Mouse (Mus musculus) neural tube, embryonic 15.5 days (tissue): ENCODE data around the gene Hist1h1a. TPM values are rescaled to one million over a fixed set of nuclear protein-coding genes. Genes with fewer than 3 reads are reported as not detected.
"Not testable (repeated sequence)": the region's sequence is repeated elsewhere in the genome, so short reads cannot be mapped to it uniquely, and the experiment has no call there.

Source experiments
- ATAC-seq: fragments of 200-750 bp; cut with Nextera tagmentation; 2 replicates; pipeline ENCODE4 v1.8.0; 2017; ENCODE audit warnings: mild to moderate bottlenecking, moderate TSS enrichment, moderate library complexity; ENCODE audit not compliant: low FRiP score
- H3K27ac ChIP-seq: fragments of 300-500 bp; sonication (generic); replicated peaks from 2 replicates; pipeline ENCODE4 v1.5.1; 2015; ENCODE audit warnings: mild to moderate bottlenecking, inconsistent platforms
- H3K27me3 ChIP-seq: fragments of 300-500 bp; sonication (generic); replicated peaks from 2 replicates; pipeline ENCODE4 v1.6.1; 2015; ENCODE audit warnings: inconsistent platforms
- H3K36me3 ChIP-seq: fragments of 300-500 bp; sonication (generic); 2 replicates; pipeline ENCODE4 v1.6.1; 2015; ENCODE audit warnings: inconsistent platforms
- H3K4me1 ChIP-seq: fragments of 300-500 bp; sonication (generic); 2 replicates; pipeline ENCODE4 v1.6.1; 2015; ENCODE audit warnings: inconsistent platforms
- H3K4me2 ChIP-seq: fragments of 300-500 bp; sonication (generic); 2 replicates; pipeline ENCODE4 v1.6.1; 2015; ENCODE audit warnings: inconsistent platforms, mild to moderate bottlenecking, moderate library complexity
- H3K4me3 ChIP-seq: fragments of 300-500 bp; sonication (generic); replicated peaks from 2 replicates; pipeline ENCODE4 v1.5.1; 2015; ENCODE audit warnings: mild to moderate bottlenecking, inconsistent platforms
- H3K9ac ChIP-seq: fragments of 300-500 bp; sonication (generic); replicated peaks from 2 replicates; pipeline ENCODE4 v1.6.1; 2015; ENCODE audit warnings: mild to moderate bottlenecking, inconsistent platforms
- H3K9me3 ChIP-seq: fragments of 300-500 bp; sonication (generic); replicated peaks from 2 replicates; pipeline ENCODE4 v1.6.1; 2016; ENCODE audit warnings: inconsistent platforms
- WGBS: fragments of 180-500 bp; shearing (Covaris S2); methylation state at CpG from one replicate; pipeline ENCODE4 v1.1.7; 2015; ENCODE audit warnings: mixed read lengths; 5-methylcytosine and 5-hydroxymethylcytosine counted together
- polyA plus RNA-seq: library from polyadenylated mRNA; unstranded; fragments of >200 nt; fragmentation: Nextera tagmentation; extraction: Ambion mirVana; gene quantifications from 2 replicates; pipeline ENCODE4 v1.2.1, GENCODE M21; 2015

Gene Hist1h1a
- polyA plus RNA-seq, result 0.44 and 0.60 TPM in 2 replicates

DNA sequence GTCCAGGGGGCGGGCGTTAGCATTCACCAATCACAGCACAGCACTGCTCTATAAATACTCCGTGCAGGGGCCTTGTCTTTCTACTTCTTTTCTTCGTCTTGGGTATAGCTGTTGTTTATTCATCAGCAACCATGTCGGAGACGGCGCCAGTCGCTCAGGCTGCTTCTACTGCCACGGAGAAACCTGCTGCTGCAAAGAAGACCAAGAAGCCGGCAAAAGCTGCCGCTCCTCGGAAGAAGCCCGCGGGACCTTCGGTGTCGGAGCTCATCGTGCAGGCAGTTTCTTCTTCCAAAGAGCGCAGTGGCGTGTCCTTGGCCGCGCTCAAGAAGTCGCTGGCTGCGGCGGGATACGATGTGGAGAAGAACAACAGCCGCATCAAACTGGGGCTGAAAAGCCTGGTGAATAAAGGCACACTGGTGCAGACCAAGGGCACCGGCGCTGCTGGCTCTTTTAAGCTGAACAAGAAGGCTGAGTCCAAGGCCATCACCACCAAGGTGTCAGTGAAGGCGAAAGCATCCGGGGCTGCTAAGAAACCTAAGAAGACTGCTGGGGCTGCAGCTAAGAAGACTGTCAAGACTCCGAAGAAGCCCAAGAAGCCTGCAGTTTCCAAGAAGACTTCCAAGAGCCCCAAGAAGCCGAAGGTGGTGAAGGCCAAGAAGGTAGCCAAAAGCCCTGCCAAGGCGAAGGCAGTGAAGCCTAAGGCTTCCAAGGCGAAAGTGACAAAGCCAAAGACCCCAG is at the start of gene Hist1h1a:
TSS of gene Hist1h1a (plus strand) at position 81 of the 738 bp plus-strand sequence.
- 2% methylated on average over 34 of the region's 34 CpGs for WGBS
- Histone ChIP-seq H3K36me3 (no peaks in the 10 kb centered on the region), H3K4me1 (peaks cover 32% of the 10 kb centered on the region), H3K9ac (peak within 1 kb of the TSS; percentile 56), H3K9me3 (no peaks in the 10 kb centered on the region), H3K4me2 (peak within 1 kb of the TSS; percentile 91), H3K27ac (peak within 1 kb of the TSS; percentile 82), H3K27me3 (no peaks in the 10 kb centered on the region), H3K4me3 (peak within 1 kb of the TSS; percentile 50)
- peak; percentile 75 for ATAC-seq

- 89% methylated on average over 5 of the region's 5 CpGs for WGBS
Measured at GRCm38 (mm10) chr13:23716261-23717042, 47.0 kb upstream of the Hist1h1a start.

DNA sequence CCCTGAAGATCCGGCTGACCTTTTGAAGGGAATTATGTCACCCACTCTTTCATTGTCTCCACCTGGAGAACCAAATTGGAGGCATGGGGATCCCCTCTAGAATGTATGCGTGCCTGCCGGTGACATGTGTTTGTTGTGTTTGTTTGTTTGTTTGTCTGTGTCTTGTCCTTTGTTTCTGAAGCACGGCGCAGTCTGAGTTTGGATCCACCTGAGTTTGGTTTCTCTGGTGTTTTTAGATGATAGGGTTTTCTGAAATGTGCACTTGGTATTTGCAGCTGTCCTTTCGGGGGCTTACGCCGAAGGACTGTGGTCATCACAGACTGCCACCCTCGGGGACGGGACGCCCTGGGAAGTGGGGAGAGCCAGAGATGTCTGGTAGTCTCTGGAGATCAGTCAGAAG is 46.3 kb upstream of the Hist1h1a start:
- no peaks in the 10 kb centered on the region for H3K27me3 ChIP-seq
- 61% methylated on average over 11 of the region's 11 CpGs for WGBS
- H3K36me3 ChIP-seq, result no peaks in the 10 kb centered on the region
- no peaks in the 10 kb centered on the region for H3K4me1 ChIP-seq
- no peak overlapping the region for H3K4me2 ChIP-seq
- no peak for ATAC-seq
- H3K9me3 ChIP-seq, result no peaks in the 10 kb centered on the region
- H3K27ac ChIP-seq, result no peak overlapping the region
- no peak overlapping the region for H3K9ac ChIP-seq
- H3K4me3 ChIP-seq, result no peak overlapping the region

More at GRCm38 (mm10) chr13:23716261-23717042, 47.0 kb upstream of the Hist1h1a start:
- H3K27ac ChIP-seq, result no peak overlapping the region
- no peaks in the 10 kb centered on the region for H3K9me3 ChIP-seq
- H3K27me3 ChIP-seq, result no peaks in the 10 kb centered on the region
- no peak overlapping the region for H3K9ac ChIP-seq
- H3K4me2 ChIP-seq, result no peak overlapping the region
- ATAC-seq, result no peak
- H3K4me3 ChIP-seq, result no peak overlapping the region
- no peaks in the 10 kb centered on the region for H3K4me1 ChIP-seq
- H3K36me3 ChIP-seq, result no peaks in the 10 kb centered on the region

DNA sequence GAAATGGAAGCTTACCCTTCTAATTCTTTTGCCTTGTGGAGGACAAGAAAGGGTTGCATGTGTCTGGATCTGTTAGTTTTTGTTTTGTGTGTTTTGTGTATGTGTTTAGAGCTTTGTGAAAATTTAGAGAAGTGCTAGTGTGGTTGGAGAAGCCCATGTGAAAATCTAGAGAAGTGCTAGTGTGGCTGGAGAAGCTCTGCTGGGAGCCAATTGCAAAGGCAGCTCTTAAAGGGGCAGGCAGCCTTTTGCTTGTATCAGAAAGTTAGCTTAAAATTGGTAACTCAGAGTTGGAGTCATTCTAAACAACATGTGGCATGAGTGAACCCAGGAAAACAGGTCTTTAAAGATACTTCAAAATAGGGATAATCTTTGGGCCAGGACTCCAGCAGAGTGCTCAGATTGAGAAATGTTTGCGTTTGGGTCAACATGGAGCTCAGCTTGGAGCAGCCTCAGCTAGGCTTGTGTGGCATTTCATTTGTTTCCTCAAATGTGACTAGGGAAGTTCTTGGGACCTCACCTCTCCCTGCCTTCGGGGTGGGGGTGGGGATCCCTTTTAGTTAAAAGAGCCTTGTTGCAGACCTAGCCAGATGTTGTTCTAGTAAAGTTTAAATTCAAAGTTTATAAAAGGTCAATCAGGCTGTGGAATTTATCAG is 45.7 kb upstream of the Hist1h1a start:
- not testable (repeated sequence) for H3K27ac ChIP-seq, H3K4me1 ChIP-seq, H3K9ac ChIP-seq, H3K36me3 ChIP-seq, H3K9me3 ChIP-seq, ATAC-seq, H3K4me3 ChIP-seq, H3K4me2 ChIP-seq, H3K27me3 ChIP-seq
- WGBS, result 19% methylated on average over 2 of the region's 2 CpGs

DNA sequence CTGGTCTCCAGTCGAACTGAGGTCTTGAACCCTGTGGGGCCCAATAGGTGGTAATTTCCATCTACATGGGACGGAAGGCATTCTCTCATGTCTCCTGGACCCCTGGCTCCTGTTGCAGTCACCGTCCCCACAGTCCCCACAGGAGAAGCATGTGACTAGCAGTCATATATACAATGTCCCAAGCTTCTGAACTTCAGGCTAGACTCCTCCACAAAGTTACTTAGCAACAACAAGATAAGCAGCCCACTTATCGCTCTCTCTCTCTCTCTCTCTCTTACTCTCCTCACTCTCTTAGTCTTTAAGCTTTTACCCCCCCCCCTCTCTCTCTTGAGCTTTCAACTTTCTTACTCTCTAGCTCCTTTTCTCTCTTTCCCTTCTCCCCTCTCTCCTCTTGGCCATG is 39.2 kb upstream of the Hist1h1a start:
- WGBS, result 98% methylated on average over 4 of the region's 4 CpGs
- H3K27ac ChIP-seq, result no peak overlapping the region
- H3K27me3 ChIP-seq, result no peaks in the 10 kb centered on the region
- H3K4me3 ChIP-seq, result no peak overlapping the region
- H3K9me3 ChIP-seq, result no peaks in the 10 kb centered on the region
- no peaks in the 10 kb centered on the region for H3K4me1 ChIP-seq
- ATAC-seq, result no peak
- no peak overlapping the region for H3K9ac ChIP-seq
- no peak overlapping the region for H3K4me2 ChIP-seq
- H3K36me3 ChIP-seq, result no peaks in the 10 kb centered on the region

GRCm38 (mm10) chr13:23725213-23725612 is 38.3 kb upstream of the Hist1h1a start:
- Histone ChIP-seq H3K4me3 (no peak overlapping the region), H3K27me3 (no peaks in the 10 kb centered on the region), H3K9ac (no peak overlapping the region), H3K9me3 (no peaks in the 10 kb centered on the region), H3K36me3 (no peaks in the 10 kb centered on the region), H3K4me2 (no peak overlapping the region), H3K4me1 (no peaks in the 10 kb centered on the region), H3K27ac (no peak overlapping the region)
- no peak for ATAC-seq
- 0% methylated on average over 1 of the region's 1 CpGs for WGBS

DNA sequence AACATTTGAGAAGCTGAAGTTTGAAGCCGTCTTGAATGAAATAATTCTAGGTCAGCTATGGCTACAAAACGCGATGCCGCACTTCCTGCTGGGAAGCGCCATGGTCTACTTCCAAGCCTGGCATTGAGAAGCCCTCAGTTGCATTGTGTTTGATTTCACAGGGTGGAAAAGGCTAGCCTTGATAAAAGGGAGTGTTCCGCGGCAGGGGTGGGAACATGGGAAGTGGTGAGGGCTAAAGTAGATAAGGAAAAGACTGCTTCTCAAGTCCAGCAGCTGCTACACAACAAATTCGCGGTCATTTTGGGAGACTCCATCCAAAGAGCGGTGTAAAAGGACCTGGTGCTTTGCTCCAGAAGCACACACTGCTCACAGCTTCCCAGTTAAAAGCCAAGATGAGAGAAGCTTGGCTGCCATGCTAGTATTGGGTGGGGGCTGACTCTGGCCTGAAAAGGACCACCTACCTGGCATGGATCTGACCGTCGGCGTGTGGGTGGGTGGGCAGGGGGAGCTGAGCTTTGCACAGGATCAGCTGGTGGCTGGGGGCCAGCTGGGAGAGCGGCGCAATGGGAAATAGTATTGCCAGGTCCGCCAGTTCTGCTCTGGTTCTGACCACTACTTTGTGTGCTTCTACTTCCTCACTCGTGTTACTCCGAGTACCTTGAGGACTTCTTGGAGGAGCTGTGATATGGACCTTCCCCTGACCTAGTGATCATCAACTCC is 34.8 kb upstream of the Hist1h1a start:
- Histone ChIP-seq H3K27ac (no peak overlapping the region), H3K9me3 (no peaks in the 10 kb centered on the region), H3K4me1 (no peaks in the 10 kb centered on the region), H3K36me3 (no peaks in the 10 kb centered on the region), H3K4me2 (no peak overlapping the region), H3K9ac (no peak overlapping the region), H3K4me3 (no peak overlapping the region), H3K27me3 (no peaks in the 10 kb centered on the region)
- WGBS, result 90% methylated on average over 18 of the region's 18 CpGs
- no peak for ATAC-seq

- H3K36me3 ChIP-seq, result no peaks in the 10 kb centered on the region
- H3K9me3 ChIP-seq, result no peaks in the 10 kb centered on the region
- no peak overlapping the region for H3K4me2 ChIP-seq
- H3K4me1 ChIP-seq, result no peaks in the 10 kb centered on the region
- no peak overlapping the region for H3K4me3 ChIP-seq
- H3K27ac ChIP-seq, result no peak overlapping the region
- ATAC-seq, result no peak
- no peaks in the 10 kb centered on the region for H3K27me3 ChIP-seq
- H3K9ac ChIP-seq, result no peak overlapping the region
- 92% methylated on average over 9 of the region's 9 CpGs for WGBS
Measured at GRCm38 (mm10) chr13:23729192-23729525, 34.3 kb upstream of the Hist1h1a start.

DNA sequence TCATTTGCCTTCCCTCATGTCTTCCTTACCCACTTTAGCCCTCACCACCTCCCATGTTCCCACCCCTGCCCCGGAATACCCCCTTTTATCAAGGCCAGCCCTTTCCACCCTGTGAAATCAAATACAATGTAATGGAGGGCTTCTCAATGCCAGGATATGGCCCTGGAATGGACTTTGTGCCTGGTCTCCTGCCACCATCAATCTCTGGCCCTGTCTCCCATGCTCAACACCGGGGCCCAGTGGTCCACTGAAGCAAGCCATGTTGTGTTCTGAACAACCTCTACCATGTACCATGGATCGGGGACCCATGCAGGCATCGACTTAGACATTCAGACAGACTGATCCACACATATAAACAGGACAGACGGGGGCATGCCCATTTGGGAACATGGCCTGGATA is 33.8 kb upstream of the Hist1h1a start:
- no peak overlapping the region for H3K4me2 ChIP-seq
- no peaks in the 10 kb centered on the region for H3K36me3 ChIP-seq
- no peaks in the 10 kb centered on the region for H3K9me3 ChIP-seq
- no peak overlapping the region for H3K27ac ChIP-seq
- H3K4me3 ChIP-seq, result no peak overlapping the region
- H3K27me3 ChIP-seq, result no peaks in the 10 kb centered on the region
- H3K4me1 ChIP-seq, result no peaks in the 10 kb centered on the region
- no peak for ATAC-seq
- H3K9ac ChIP-seq, result no peak overlapping the region
- 89% methylated on average over 5 of the region's 5 CpGs for WGBS

GRCm38 (mm10) chr13:23730479-23730878 is 33.0 kb upstream of the Hist1h1a start:
- H3K27ac ChIP-seq, result no peak overlapping the region
- no peak overlapping the region for H3K4me3 ChIP-seq
- 36% methylated on average over 8 of the region's 8 CpGs for WGBS
- no peaks in the 10 kb centered on the region for H3K27me3 ChIP-seq
- no peaks in the 10 kb centered on the region for H3K4me1 ChIP-seq
- ATAC-seq, result no peak
- H3K9me3 ChIP-seq, result no peaks in the 10 kb centered on the region
- no peaks in the 10 kb centered on the region for H3K36me3 ChIP-seq
- no peak overlapping the region for H3K9ac ChIP-seq
- no peak overlapping the region for H3K4me2 ChIP-seq

DNA sequence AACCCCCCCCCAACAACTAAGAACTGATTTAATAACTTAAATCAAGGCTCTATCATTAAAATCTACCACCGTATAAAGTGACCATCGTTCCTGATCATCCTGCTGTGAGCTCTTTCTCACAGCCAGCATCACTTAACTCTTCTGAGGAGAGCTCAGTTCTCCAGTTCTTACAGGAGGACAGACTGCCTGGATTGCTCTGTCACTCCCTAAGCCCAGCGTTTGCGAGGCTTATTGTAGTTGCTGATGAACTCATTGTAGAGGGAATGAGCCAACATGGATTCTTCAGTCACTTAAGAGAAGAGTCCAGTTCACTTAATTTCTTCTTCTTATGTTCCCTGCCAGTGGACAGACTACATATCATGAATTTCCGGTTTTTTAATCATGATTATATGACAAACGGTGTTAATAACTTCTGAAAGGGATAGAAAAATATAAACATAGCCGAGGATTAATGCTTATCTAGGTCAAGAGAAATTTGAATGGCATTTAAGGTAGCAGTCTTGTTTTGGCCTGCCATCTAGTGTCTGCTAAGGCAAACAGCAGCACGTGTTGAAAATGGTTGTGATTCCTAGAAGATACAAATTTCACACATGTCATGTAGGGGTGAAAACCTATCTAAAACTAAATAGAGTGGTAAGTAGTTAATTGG is 31.2 kb upstream of the Hist1h1a start:
- Histone ChIP-seq H3K4me1 (no peaks in the 10 kb centered on the region), H3K36me3 (no peaks in the 10 kb centered on the region), H3K27me3 (no peaks in the 10 kb centered on the region), H3K9ac (no peak overlapping the region), H3K4me2 (no peak overlapping the region), H3K9me3 (no peaks in the 10 kb centered on the region), H3K27ac (no peak overlapping the region), H3K4me3 (no peak overlapping the region)
- WGBS, result 23% methylated on average over 8 of the region's 8 CpGs
- peak; percentile 65 for ATAC-seq
